Mouse (Mus musculus): ENCODE measurements at regions not wholly inside any gene's neighbourhood (a gene's known extent, or its start where the extent isn't known, plus 50 kb on each side); places are given as distances from the start of the nearest gene placed in this dataset.

GRCm38 (mm10) chr2:94665850-94666249, 227.9 kb upstream of the Api5 start:
- no peaks in the 10 kb centered on the region for H3K27me3 ChIP-seq
- H3K4me3 ChIP-seq (replicated peaks) = no peak overlapping the region
- no peak overlapping the region for H3K4me2 ChIP-seq (replicated peaks)
- WGBS = 91% methylated on average over 2 of the region's 2 CpGs
- H3K9me3 ChIP-seq = no peaks in the 10 kb centered on the region
- H3K36me3 ChIP-seq = no peaks in the 10 kb centered on the region
- no peak overlapping the region for H3K27ac ChIP-seq
- no peak overlapping the region for H3K9ac ChIP-seq (replicated peaks)
- H3K4me1 ChIP-seq (replicated peaks) = no peaks in the 10 kb centered on the region
- no peak for ATAC-seq

- H3K27me3 ChIP-seq = no peaks in the 10 kb centered on the region
- H3K36me3 ChIP-seq = no peaks in the 10 kb centered on the region
- no peak overlapping the region for H3K9ac ChIP-seq (replicated peaks)
- H3K4me1 ChIP-seq (replicated peaks) = no peaks in the 10 kb centered on the region
- no peak overlapping the region for H3K4me3 ChIP-seq (replicated peaks)
- WGBS = 89% methylated on average over 8 of the region's 8 CpGs
- no peak overlapping the region for H3K4me2 ChIP-seq (replicated peaks)
- no peaks in the 10 kb centered on the region for H3K9me3 ChIP-seq
- no peak for ATAC-seq
- no peak overlapping the region for H3K27ac ChIP-seq
Observed at GRCm38 (mm10) chr2:94658426-94658825, 220.5 kb upstream of the Api5 start.

Measured in midbrain, embryonic 13.5 days (tissue).